Mouse (Mus musculus) kidney, adult 2 months (tissue): Measurements from ENCODE around the gene Zfp94. TPM values are rescaled to one million over a fixed set of nuclear protein-coding genes. Genes with fewer than 3 reads are reported as not detected.

ENCODE experiments used
- DNase-seq: peaks from one replicate; pipeline ENCODE4 v3.0.0; 2021
- H3K27ac ChIP-seq: fragments of 200-500 bp; 2 replicates; pipeline ENCODE4 v1.5.1; 2012; ENCODE audit warnings: low read depth, low read length, control low read depth, inconsistent platforms; ENCODE audit not compliant: insufficient read depth
- H3K27me3 ChIP-seq: fragments of 200-500 bp; replicated peaks from 2 replicates; pipeline ENCODE4 v1.6.1; 2012; ENCODE audit warnings: mild to moderate bottlenecking, moderate library complexity, low read length, inconsistent platforms; ENCODE audit not compliant: control insufficient read depth, insufficient read depth
- H3K36me3 ChIP-seq: fragments of 200-500 bp; 2 replicates; pipeline ENCODE4 v1.6.1; 2012; ENCODE audit warnings: mild to moderate bottlenecking, moderate library complexity, low read length, inconsistent platforms; ENCODE audit not compliant: control insufficient read depth, insufficient read depth
- H3K4me1 ChIP-seq: fragments of 200-500 bp; 2 replicates; pipeline ENCODE4 v1.6.1; 2011; ENCODE audit warnings: low read length; ENCODE audit not compliant: control insufficient read depth, insufficient read depth
- H3K4me3 ChIP-seq: fragments of 200-500 bp; 2 replicates; pipeline ENCODE4 v1.5.1; 2011; ENCODE audit warnings: mild to moderate bottlenecking, low read depth, low read length, control low read depth; ENCODE audit not compliant: insufficient read depth
- CTCF ChIP-seq: fragments of 200-500 bp; conservative IDR thresholded peaks from 2 replicates; pipeline ENCODE4 v1.5.1; 2011; ENCODE audit warnings: low read depth, mild to moderate bottlenecking, control low read depth, low read length, moderate library complexity, mixed read lengths; ENCODE audit not compliant: insufficient read depth, insufficient read length
- POLR2A ChIP-seq: fragments of 200-500 bp; IDR thresholded peaks from one replicate; pipeline ENCODE4 v1.6.1; 2011; ENCODE audit warnings: low read depth, low read length, control low read depth
- WGBS: fragments of 180-500 bp; shearing (Covaris S2); methylation state at CpG from one replicate; pipeline ENCODE4 v1.1.7; 2018; 5-methylcytosine and 5-hydroxymethylcytosine counted together
- polyA plus RNA-seq: library from polyadenylated mRNA; depleted of rRNA; stranded (reverse); fragments of >200 nt; gene quantifications from 2 replicates; pipeline ENCODE4 v1.2.3, GENCODE M21; 2012

Gene Zfp94
- polyA plus RNA-seq, 1 experiment, result 10.5 TPM

- no peak overlapping the region for H3K27ac ChIP-seq
- H3K4me3 ChIP-seq, result no peak overlapping the region
- WGBS, result 80% methylated on average over 4 of the region's 4 CpGs
- TF ChIP-seq CTCF, result no peak
- peak; percentile 63 for DNase-seq
- H3K36me3 ChIP-seq, result peaks cover 7% of the 10 kb centered on the region
- H3K27me3 ChIP-seq, result no peaks in the 10 kb centered on the region
- H3K4me1 ChIP-seq, result peaks cover 3% of the 10 kb centered on the region; the same call in 1 of the 2 replicates
These were observed 42.0 kb downstream of the Zfp94 start for GRCm38 (mm10) chr7:24274456-24274855.

DNA sequence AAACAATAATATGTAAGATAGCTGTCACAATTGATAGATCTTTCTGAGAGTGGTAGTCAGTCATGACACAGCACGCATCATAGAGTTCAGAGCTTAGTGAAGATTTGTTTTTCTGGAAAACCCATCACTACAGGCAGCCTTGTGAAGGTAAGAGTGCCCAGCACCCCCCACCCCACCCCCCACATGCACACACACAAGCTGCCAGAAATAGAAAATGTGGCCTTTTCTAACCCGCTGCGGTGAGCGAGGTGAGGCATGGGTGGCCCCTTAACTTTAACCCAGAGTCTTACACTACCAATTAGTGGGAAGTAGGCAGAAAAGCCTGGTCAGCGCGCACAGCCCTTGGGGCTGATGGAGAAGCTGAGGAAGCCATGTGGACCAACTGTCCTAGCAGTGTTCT, 45.3 kb downstream of the Zfp94 start:
- Histone ChIP-seq H3K4me1 (peaks cover 3% of the 10 kb centered on the region; the same call in 1 of the 2 replicates), H3K27ac (no peak overlapping the region), H3K4me3 (no peak overlapping the region), H3K27me3 (no peaks in the 10 kb centered on the region), H3K36me3 (peaks cover 5% of the 10 kb centered on the region)
- TF ChIP-seq POLR2A (no peak), CTCF (no peak)
- 96% methylated on average over 6 of the region's 6 CpGs for WGBS
- no peak for DNase-seq

- TF ChIP-seq CTCF (no peak), POLR2A (peak; percentile 33)
- DNase-seq, result peak; percentile 94
- under 1% methylated on average over 12 of the region's 12 CpGs for WGBS
These were observed 46.2 kb downstream of the Zfp94 start, which contains the start of gene Zfp93 for GRCm38 (mm10) chr7:24270288-24270672. Gene Zfp93, plus strand, starts transcription at chr7:24270420.

DNA sequence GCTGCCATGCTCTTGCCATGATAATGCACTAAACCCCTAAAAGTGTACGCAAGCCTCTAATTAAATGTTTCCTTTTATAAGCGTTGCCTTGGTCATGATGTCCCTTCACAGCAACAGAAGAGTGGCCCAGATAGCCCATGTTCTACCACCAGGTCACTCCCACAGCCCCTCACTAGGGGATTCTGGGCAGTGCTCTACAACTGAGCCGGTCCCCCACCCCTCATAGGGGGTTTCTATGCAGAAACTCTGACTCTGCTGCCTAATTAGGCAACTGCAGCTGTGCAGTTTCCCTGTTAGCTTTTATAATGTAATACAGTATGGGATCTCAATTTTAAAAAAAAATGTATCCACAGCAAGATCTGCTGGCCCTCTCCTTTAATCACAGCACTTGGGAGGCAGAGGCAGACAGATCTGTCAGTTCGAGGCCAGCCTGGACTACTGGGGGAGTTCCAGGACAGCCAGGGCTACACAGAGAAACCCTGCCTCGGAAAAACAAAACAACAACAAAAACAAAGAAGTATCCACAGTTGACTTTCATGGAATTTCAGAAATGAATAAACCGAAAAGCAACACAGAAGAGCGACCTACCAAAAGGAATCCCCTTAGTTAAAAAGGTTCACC, 46.7 kb downstream of the Zfp94 start:
- peak overlapping the region; percentile 86 for H3K4me3 ChIP-seq
- TF ChIP-seq CTCF, result no peak
- TF ChIP-seq POLR2A, result no peak
- 33% methylated on average over 7 of the region's 7 CpGs for WGBS
- peaks cover 2% of the 10 kb centered on the region for H3K36me3 ChIP-seq
- no peak overlapping the region for H3K27ac ChIP-seq
- peaks cover 3% of the 10 kb centered on the region; the same call in 1 of the 2 replicates for H3K4me1 ChIP-seq
- H3K27me3 ChIP-seq, result no peaks in the 10 kb centered on the region
- DNase-seq, result no peak

More at GRCm38 (mm10) chr7:24270288-24270672, 46.2 kb downstream of the Zfp94 start, which contains the start of gene Zfp93:
- H3K4me3 ChIP-seq, result peak within 1 kb of the TSS; percentile 86
- H3K4me1 ChIP-seq, result peaks cover 3% of the 10 kb centered on the region; the same call in 1 of the 2 replicates
- H3K27me3 ChIP-seq, result no peaks in the 10 kb centered on the region
- peaks cover 5% of the 10 kb centered on the region for H3K36me3 ChIP-seq
- peak within 1 kb of the TSS; percentile 77 for H3K27ac ChIP-seq

DNA sequence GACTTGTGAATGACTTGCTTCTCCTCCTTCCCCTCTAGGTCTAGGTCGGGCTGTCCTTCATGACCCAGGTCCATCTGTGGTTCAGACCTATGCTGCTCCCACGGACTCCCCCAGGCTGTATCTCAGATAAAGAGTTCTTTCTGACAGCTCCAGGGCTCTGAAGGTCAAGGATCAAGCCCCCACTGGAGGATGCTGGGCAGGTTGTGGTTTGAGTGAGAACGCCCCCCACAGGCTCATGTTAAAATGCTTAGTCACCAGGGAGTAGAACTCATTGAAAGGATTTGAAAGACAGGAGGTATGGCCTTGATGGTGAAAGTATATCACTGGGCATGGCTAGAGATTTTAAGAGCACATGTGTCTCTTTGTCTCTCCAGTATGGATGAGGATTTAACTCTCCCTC, 47.2 kb downstream of the Zfp94 start:
- no peaks in the 10 kb centered on the region for H3K36me3 ChIP-seq
- TF ChIP-seq POLR2A, result no peak
- WGBS, result 76% methylated on average over 3 of the region's 3 CpGs
- peaks cover 3% of the 10 kb centered on the region; the same call in 1 of the 2 replicates for H3K4me1 ChIP-seq
- no peak for DNase-seq
- no peaks in the 10 kb centered on the region for H3K27me3 ChIP-seq
- no peak overlapping the region for H3K27ac ChIP-seq
- H3K4me3 ChIP-seq, result no peak overlapping the region

- no peak for DNase-seq
- H3K27me3 ChIP-seq, result no peaks in the 10 kb centered on the region
- H3K36me3 ChIP-seq, result no peaks in the 10 kb centered on the region
- WGBS, result 77% methylated on average over 24 of the region's 24 CpGs
- H3K4me3 ChIP-seq, result no peak overlapping the region
- peaks cover 3% of the 10 kb centered on the region; the same call in 1 of the 2 replicates for H3K4me1 ChIP-seq
- no peak overlapping the region for H3K27ac ChIP-seq
- no peak for TF ChIP-seq POLR2A
- no peak for TF ChIP-seq CTCF
These were observed 48.0 kb downstream of the Zfp94 start for GRCm38 (mm10) chr7:24268176-24269155.

GRCm38 (mm10) chr7:24260000-24260312, 56.5 kb downstream of the Zfp94 start:
- Histone ChIP-seq H3K36me3 (no peaks in the 10 kb centered on the region; the same call in 1 of the 2 replicates), H3K4me3 (no peak overlapping the region), H3K27me3 (no peaks in the 10 kb centered on the region), H3K4me1 (peaks cover 3% of the 10 kb centered on the region; the same call in 1 of the 2 replicates), H3K27ac (no peak overlapping the region)
- 95% methylated on average over 4 of the region's 4 CpGs for WGBS
- TF ChIP-seq POLR2A (no peak), CTCF (no peak)
- DNase-seq, result no peak
